Mouse (Mus musculus) CH12.LX (cell line): ENCODE data around the gene Gpr15. TPM values are rescaled to one million over a fixed set of nuclear protein-coding genes. Genes with fewer than 3 reads are reported as not detected.
A peak's percentile ranks its signal among the peaks of the same experiment; 100 is the strongest.

Experiments
- DNase-seq: peaks from one replicate; pipeline ENCODE4 v3.0.0-alpha.2; 2013; ENCODE audit errors: extremely low read depth
- H3K27ac ChIP-seq: 2 replicates; pipeline ENCODE4 v1.5.1; 2012; ENCODE audit warnings: low read depth, mild to moderate bottlenecking, control low read depth, moderate library complexity; ENCODE audit not compliant: insufficient read depth
- H3K27me3 ChIP-seq: replicated peaks from 2 replicates; pipeline ENCODE3; 2012; ENCODE audit warnings: inconsistent platforms
- H3K36me3 ChIP-seq, 2 experiments: replicated peaks in 1 of 2; 2 replicates each; pipeline versions ENCODE3 to v1.6.1; 2012; ENCODE audit warnings: inconsistent platforms in 1 of 2, low read length in 1 of 2, mild to moderate bottlenecking in 1 of 2, mixed read lengths in 1 of 2, moderate library complexity in 1 of 2; ENCODE audit not compliant: control insufficient read depth in 1 of 2, insufficient read depth in 1 of 2
- H3K4me1 ChIP-seq, 2 experiments: 2 replicates each; pipeline ENCODE4 v1.6.1; 2012; ENCODE audit warnings: inconsistent platforms in 1 of 2, moderate library complexity in 1 of 2; ENCODE audit not compliant: insufficient read depth in 2 of 2, control insufficient read depth in 1 of 2
- H3K4me2 ChIP-seq: 2 replicates; pipeline ENCODE4 v1.6.1; 2012; ENCODE audit warnings: low read depth, mild to moderate bottlenecking, control low read depth; ENCODE audit not compliant: poor library complexity, insufficient read depth, severe bottlenecking
- H3K4me3 ChIP-seq, 3 experiments: fragments of 150-350 bp in 1 of 3; sonication (generic) in 1 of 3; replicated peaks in 1 of 3; 2 replicates each; pipeline versions ENCODE3 to v1.5.1; 2011 to 2012; ENCODE audit warnings: low read depth in 2 of 3, low read length in 2 of 3, mild to moderate bottlenecking in 2 of 3, moderate library complexity in 2 of 3, control low read depth in 1 of 3, improper control_type of control experiment in 1 of 3, inconsistent platforms in 1 of 3, mixed read lengths in 1 of 3; ENCODE audit not compliant: poor library complexity in 1 of 3
- H3K79me2 ChIP-seq: replicated peaks from 2 replicates; pipeline ENCODE4 v1.6.1; 2012; ENCODE audit warnings: mild to moderate bottlenecking, moderate library complexity; ENCODE audit not compliant: control insufficient read depth, poor library complexity, insufficient read depth, severe bottlenecking; ENCODE audit errors: extremely low read depth
- H3K9ac ChIP-seq: 2 replicates; pipeline ENCODE4 v1.6.1; 2012; ENCODE audit warnings: low read depth, mild to moderate bottlenecking, control low read depth, moderate library complexity; ENCODE audit not compliant: insufficient read depth
- H3K9me3 ChIP-seq: replicated peaks from 2 replicates; pipeline ENCODE3; 2012; ENCODE audit warnings: low read length, inconsistent platforms, mixed read lengths
- BHLHE40 ChIP-seq: IDR thresholded peaks from 2 replicates; pipeline ENCODE4 v1.6.1; 2011; ENCODE audit warnings: mild to moderate bottlenecking, low read depth, low read length, improper control_type of control experiment
- CHD1 ChIP-seq: IDR thresholded peaks from 2 replicates; pipeline ENCODE4 v1.6.1; 2012; ENCODE audit warnings: low read depth, low read length, improper control_type of control experiment, inconsistent platforms
- CHD2 ChIP-seq: IDR thresholded peaks from 2 replicates; pipeline ENCODE4 v1.6.1; 2011; ENCODE audit warnings: low read length, improper control_type of control experiment
- CTCF ChIP-seq, 2 experiments: IDR thresholded peaks in 1 of 2; conservative IDR thresholded peaks in 1 of 2; 2 replicates each; pipeline ENCODE4 v1.5.1; 2011 to 2012; ENCODE audit warnings: low read depth in 2 of 2, low read length in 2 of 2, improper control_type of control experiment in 1 of 2, inconsistent platforms in 1 of 2, mild to moderate bottlenecking in 1 of 2, moderate library complexity in 1 of 2
- E2F4 ChIP-seq: IDR thresholded peaks from 2 replicates; pipeline ENCODE4 v1.6.1; 2011; ENCODE audit warnings: low read depth, low read length, improper control_type of control experiment; ENCODE audit not compliant: insufficient replicate concordance
- ELF1 ChIP-seq: IDR thresholded peaks from 2 replicates; pipeline ENCODE4 v1.6.1; 2014; ENCODE audit warnings: low read depth, mild to moderate bottlenecking, inconsistent platforms, low read length, improper control_type of control experiment
- EP300 ChIP-seq: IDR thresholded peaks from 2 replicates; pipeline ENCODE4 v1.6.1; 2011; ENCODE audit warnings: low read length, improper control_type of control experiment
- ETS1 ChIP-seq: conservative IDR thresholded peaks from 2 replicates; pipeline ENCODE4 v1.6.1; 2012; ENCODE audit warnings: low read depth, mild to moderate bottlenecking, inconsistent platforms, low read length, improper control_type of control experiment, moderate library complexity
- GABPA ChIP-seq: IDR thresholded peaks from 2 replicates; pipeline ENCODE4 v1.6.1; 2012; ENCODE audit warnings: low read depth, low read length, improper control_type of control experiment, inconsistent platforms; ENCODE audit not compliant: insufficient replicate concordance
- HCFC1 ChIP-seq: IDR thresholded peaks from 2 replicates; pipeline ENCODE4 v1.6.1; 2012; ENCODE audit warnings: low read depth, mild to moderate bottlenecking, inconsistent platforms, low read length, improper control_type of control experiment
- IRF4 ChIP-seq: IDR thresholded peaks from 2 replicates; pipeline ENCODE4 v1.6.1; 2014; ENCODE audit warnings: low read depth, mild to moderate bottlenecking, inconsistent platforms, low read length, improper control_type of control experiment
- JUN ChIP-seq: IDR thresholded peaks from 2 replicates; pipeline ENCODE4 v1.6.1; 2011; ENCODE audit warnings: low read depth, mild to moderate bottlenecking, low read length, improper control_type of control experiment, moderate library complexity; ENCODE audit not compliant: insufficient read depth
- JUND ChIP-seq: conservative IDR thresholded peaks from 2 replicates; pipeline ENCODE4 v1.6.1; 2011; ENCODE audit warnings: low read depth, low read length, improper control_type of control experiment
- KAT2A ChIP-seq: IDR thresholded peaks from 2 replicates; pipeline ENCODE4 v1.6.1; 2012; ENCODE audit warnings: low read length, improper control_type of control experiment, inconsistent platforms; ENCODE audit not compliant: insufficient replicate concordance
- MAFK ChIP-seq: IDR thresholded peaks from 2 replicates; pipeline ENCODE4 v1.6.1; 2011; ENCODE audit warnings: low read length, improper control_type of control experiment; ENCODE audit not compliant: insufficient replicate concordance
- MAX ChIP-seq: IDR thresholded peaks from 2 replicates; pipeline ENCODE4 v1.6.1; 2011; ENCODE audit warnings: low read length, improper control_type of control experiment
- MAZ ChIP-seq: IDR thresholded peaks from 2 replicates; pipeline ENCODE4 v1.6.1; 2012; ENCODE audit warnings: low read depth, mild to moderate bottlenecking, inconsistent platforms, low read length, improper control_type of control experiment, moderate library complexity
- MEF2A ChIP-seq: IDR thresholded peaks from 2 replicates; pipeline ENCODE4 v1.6.1; 2014; ENCODE audit warnings: low read depth, mild to moderate bottlenecking, inconsistent platforms, low read length, improper control_type of control experiment, borderline replicate concordance
- MXI1 ChIP-seq: IDR thresholded peaks from 2 replicates; pipeline ENCODE4 v1.6.1; 2011; ENCODE audit warnings: mild to moderate bottlenecking, low read depth, low read length, improper control_type of control experiment
- MYC ChIP-seq: IDR thresholded peaks from 2 replicates; pipeline ENCODE4 v1.6.1; 2011; ENCODE audit warnings: low read depth, mild to moderate bottlenecking, improper control_type of control experiment, low read length
- NELFE ChIP-seq: IDR thresholded peaks from 2 replicates; pipeline ENCODE4 v1.6.1; 2011; ENCODE audit warnings: low read depth, low read length, improper control_type of control experiment
- PAX5 ChIP-seq: IDR thresholded peaks from 2 replicates; pipeline ENCODE4 v1.6.1; 2012; ENCODE audit warnings: low read length, inconsistent platforms, mixed read lengths
- POLR2A ChIP-seq: IDR thresholded peaks from 2 replicates; pipeline ENCODE4 v1.6.1; 2011; ENCODE audit warnings: low read depth, mild to moderate bottlenecking, improper control_type of control experiment, low read length
- POLR2AphosphoS2 ChIP-seq: IDR thresholded peaks from 2 replicates; pipeline ENCODE4 v1.6.1; 2011; ENCODE audit warnings: low read depth, low read length, improper control_type of control experiment
- RAD21 ChIP-seq: IDR thresholded peaks from 2 replicates; pipeline ENCODE4 v1.6.1; 2011; ENCODE audit warnings: low read depth, mild to moderate bottlenecking, low read length, improper control_type of control experiment, moderate library complexity
- RCOR1 ChIP-seq: conservative IDR thresholded peaks from 2 replicates; pipeline ENCODE4 v1.6.1; 2012; ENCODE audit warnings: low read depth, mild to moderate bottlenecking, inconsistent platforms, low read length, improper control_type of control experiment
- SIN3A ChIP-seq: IDR thresholded peaks from 2 replicates; pipeline ENCODE4 v1.6.1; 2012; ENCODE audit warnings: low read length, improper control_type of control experiment, inconsistent platforms
- SMC3 ChIP-seq: IDR thresholded peaks from 2 replicates; pipeline ENCODE4 v1.6.1; 2011; ENCODE audit warnings: low read depth, low read length, improper control_type of control experiment
- TBP ChIP-seq: conservative IDR thresholded peaks from 2 replicates; pipeline ENCODE4 v1.6.1; 2011; ENCODE audit warnings: low read depth, low read length, improper control_type of control experiment
- TCF12 ChIP-seq: IDR thresholded peaks from 2 replicates; pipeline ENCODE4 v1.6.1; 2014; ENCODE audit warnings: low read depth, mild to moderate bottlenecking, inconsistent platforms, low read length, improper control_type of control experiment
- USF1 ChIP-seq: IDR thresholded peaks from 2 replicates; pipeline ENCODE4 v1.6.1; 2014; ENCODE audit warnings: low read depth, mild to moderate bottlenecking, inconsistent platforms, low read length, improper control_type of control experiment
- ZKSCAN1 ChIP-seq: IDR thresholded peaks from 2 replicates; pipeline ENCODE4 v1.6.1; 2012; ENCODE audit warnings: low read depth, inconsistent platforms, low read length, improper control_type of control experiment, borderline replicate concordance
- ZMIZ1 ChIP-seq: IDR thresholded peaks from 2 replicates; pipeline ENCODE4 v1.6.1; 2012; ENCODE audit warnings: low read depth, mild to moderate bottlenecking, inconsistent platforms, low read length, improper control_type of control experiment
- ZNF384 ChIP-seq: IDR thresholded peaks from 2 replicates; pipeline ENCODE4 v1.6.1; 2012; ENCODE audit warnings: low read depth, low read length, improper control_type of control experiment, inconsistent platforms
- dilution Hi-C: fragments of 300-500 bp; cut with MboI; formaldehyde crosslinking; loops from 2 replicates; pipeline ENCODE4 v1.14.3; 2020; ENCODE audit warnings: low sequenced_read_pairs; ENCODE audit not compliant: extremely low pct_unique_long_range_greater_than_20kb, extremely low pct_ligation_motif_present
- in situ Hi-C: fragments of 300-500 bp; cut with MboI; formaldehyde crosslinking; loops from 3 replicates; pipeline ENCODE4 v1.14.3; 2019; ENCODE audit warnings: low sequenced_read_pairs, low pct_ligation_motif_present, low pct_unique_long_range_greater_than_20kb, mixed read lengths
- polyA plus RNA-seq: library from polyadenylated mRNA; unstranded; fragments of >175 nt; gene quantifications from 2 replicates; pipeline ENCODE4 v1.2.1, GENCODE M21; 2012; ENCODE audit warnings: low read depth; ENCODE audit not compliant: insufficient read length
- total RNA-seq, 2 experiments: library from RNA; depleted of rRNA; stranded (reverse); fragments of 300-350 nt in 1 of 2; fragments of >200 nt in 1 of 2; gene quantifications; 2 replicates each; pipeline ENCODE4 v1.2.3; 2012 to 2014

The Gpr15 gene
- total and polyA plus RNA-seq, 3 experiments, result 3.9 to 13.8 (median 8.3) TPM

- no peak for DNase-seq
These were observed 24.8 kb downstream of the Gpr15 start for GRCm38 (mm10) chr16:58694091-58694490.

GRCm38 (mm10) chr16:58690322-58690732, 28.5 kb downstream of the Gpr15 start:
- peak overlapping the region in 2 of 3 experiments; percentile 17 to 52 for H3K4me3 ChIP-seq
- DNase-seq, result peak; percentile 90
- no peaks in the 10 kb centered on the region for H3K79me2 ChIP-seq
- H3K9ac ChIP-seq, result peak overlapping the region; percentile 62
- H3K9me3 ChIP-seq, result no peaks in the 10 kb centered on the region
- in situ Hi-C loops (no loop called here), dilution Hi-C loops (no loop called here)
- no peaks in the 10 kb centered on the region for H3K27me3 ChIP-seq
- H3K4me2 ChIP-seq, result peak overlapping the region; percentile 88
- peaks cover 11 to 51% of the 10 kb centered on the region in 2 experiments for H3K4me1 ChIP-seq
- H3K27ac ChIP-seq, result peak overlapping the region; percentile 99
- no peaks in the 10 kb centered on the region for H3K36me3 ChIP-seq
- TF ChIP-seq POLR2A, result peak; percentile 63
- peak; percentile 94 for TF ChIP-seq TCF12
- peak; percentile 69 for TF ChIP-seq JUND
- no peak for TF ChIP-seq PAX5
- TF ChIP-seq ZNF384, result no peak
- TF ChIP-seq IRF4, result peak; percentile 82
- TF ChIP-seq USF1, result no peak
- no peak for TF ChIP-seq KAT2A
- peak; percentile 85 for TF ChIP-seq TBP
- peak; percentile 89 for TF ChIP-seq BHLHE40
- no peak for TF ChIP-seq GABPA
- peak; percentile 95 for TF ChIP-seq CHD1
- no peak for TF ChIP-seq MAFK
- peak; percentile 1; the same call in 1 of the 2 replicates for TF ChIP-seq RAD21
- TF ChIP-seq CHD2, result peak; percentile 63; the same call in 1 of the 2 replicates
- TF ChIP-seq E2F4, result no peak
- TF ChIP-seq CTCF (conservative IDR thresholded peaks at IDR 0.05 in 1 of 2, IDR thresholded peaks at IDR 0.05 in 1 of 2; ENCODE audit: low read depth in 2 of 2, low read length in 2 of 2), result no peak
- TF ChIP-seq SMC3, result peak; percentile 10; the same call in 1 of the 2 replicates
- TF ChIP-seq MEF2A, result peak; percentile 79; the same call in 1 of the 2 replicates
- peak; percentile 43; the same call in 1 of the 2 replicates for TF ChIP-seq MAZ
- TF ChIP-seq MYC, result peak; percentile 94
- TF ChIP-seq NELFE, result peak; percentile 65; the same call in 1 of the 2 replicates
- TF ChIP-seq ELF1, result no peak
- peak; percentile 85; the same call in 1 of the 2 replicates for TF ChIP-seq SIN3A
- peak; percentile 83 for TF ChIP-seq ZMIZ1
- TF ChIP-seq ZKSCAN1, result no peak
- TF ChIP-seq HCFC1, result peak; percentile 56; the same call in 1 of the 2 replicates
- TF ChIP-seq MAX, result peak; percentile 85
- TF ChIP-seq EP300, result peak; percentile 85

More at GRCm38 (mm10) chr16:58694091-58694490, 24.8 kb downstream of the Gpr15 start:
- H3K9ac ChIP-seq, result no peak overlapping the region
- dilution Hi-C loops (no loop called here), in situ Hi-C loops (no loop called here)
- H3K27me3 ChIP-seq, result no peaks in the 10 kb centered on the region
- H3K79me2 ChIP-seq, result no peaks in the 10 kb centered on the region
- no peak overlapping the region for H3K27ac ChIP-seq
- no peaks in the 10 kb centered on the region for H3K9me3 ChIP-seq
- TF ChIP-seq JUN (no peak), MXI1 (no peak), RCOR1 (no peak), USF1 (no peak), GABPA (no peak), POLR2AphosphoS2 (no peak), E2F4 (no peak), MAFK (no peak), HCFC1 (no peak), CTCF (conservative IDR thresholded peaks at IDR 0.05 in 1 of 2, IDR thresholded peaks at IDR 0.05 in 1 of 2; ENCODE audit: low read depth in 2 of 2, low read length in 2 of 2) (no peak), ETS1 (no peak), SMC3 (no peak)
- no peak overlapping the region for H3K4me3 ChIP-seq
- H3K4me1 ChIP-seq, result peaks cover 17 to 53% of the 10 kb centered on the region in 2 experiments
- H3K36me3 ChIP-seq, result no peaks in the 10 kb centered on the region
- no peak overlapping the region for H3K4me2 ChIP-seq
